ENCODE assay signal across 17 mouse cellular contexts in genomic region chr11:87254149-87254548, GRCm38 (mm10).
DNase-seq lines count a peak whose midpoint lies in the region; ATAC-seq and TF ChIP-seq lines count a peak whose summit lies in the region.
"Had no signal": no experiment of that assay in that cellular context is flagged by ENCODE, and none has a peak within 500 bp of the region (broad histone marks: within the 10 kb centered on the region; RNA-seq: fewer than 3 reads in every experiment).

No protein-coding gene starts in this region.

- in situ Hi-C loops in CH12.LX (cut with MboI; ENCODE audit: low pct_ligation_motif_present, low pct_unique_long_range_greater_than_20kb, low sequenced_read_pairs), result no loop called here

- H3K79me2 ChIP-seq in CH12.LX (replicated peaks; ENCODE audit: control insufficient read depth, extremely low read depth, insufficient read depth, poor library complexity, severe bottlenecking), result no peaks in the 10 kb centered on the region

- H3K27me3 ChIP-seq in lung, embryonic 14.5 days (ENCODE audit: insufficient read depth, low read length), result no peaks in the 10 kb centered on the region
- no peaks in the 10 kb centered on the region for H3K27me3 ChIP-seq in CH12.LX (replicated peaks)
- H3K27me3 ChIP-seq: embryonic facial prominence, embryonic 12.5 days; forebrain, embryonic 13.5 days; heart, embryonic 13.5 days; liver, embryonic 12.5 days had no signal

- TF ChIP-seq EP300 in CH12.LX (IDR thresholded peaks at IDR 0.05; ENCODE audit: low read length), result peak; percentile 92

- no peak overlapping the region for H3K9ac ChIP-seq in lung, embryonic 14.5 days
- H3K9ac ChIP-seq in CH12.LX (ENCODE audit: insufficient read depth, low read depth), result no peak overlapping the region
- H3K9ac ChIP-seq: embryonic facial prominence, embryonic 12.5 days; forebrain, embryonic 13.5 days; heart, embryonic 13.5 days; liver, embryonic 12.5 days had no signal

- no peaks in the 10 kb centered on the region for H3K36me3 ChIP-seq in lung, embryonic 14.5 days (ENCODE audit: insufficient read depth)
- peaks cover 0 to 2% of the 10 kb centered on the region in 2 experiments for H3K36me3 ChIP-seq in CH12.LX (replicated peaks in 1 of 2; ENCODE audit: control insufficient read depth in 1 of 2, insufficient read depth in 1 of 2, low read length in 1 of 2)
- H3K36me3 ChIP-seq: embryonic facial prominence, embryonic 12.5 days; heart, embryonic 13.5 days; liver, embryonic 12.5 days had no signal

- no peak for ATAC-seq in lung, embryonic 14.5 days (ENCODE audit: insufficient read depth)
- ATAC-seq in monocyte, adult 5-6 weeks (replicated peaks; ENCODE audit: insufficient number of reproducible peaks, low FRiP score, low TSS enrichment, poor library complexity, severe bottlenecking), result 0 out of 2 replicates have a peak, but pooled peaks have one; percentile 31
- ATAC-seq: forebrain, embryonic 13.5 days; inflammation-experienced regulatory T-cells, adult 6 months; liver, embryonic 12.5 days had no signal

- H3K4me1 ChIP-seq in lung, embryonic 14.5 days (ENCODE audit: insufficient read depth), result no peaks in the 10 kb centered on the region
- peaks cover 6 to 26% of the 10 kb centered on the region in 2 experiments for H3K4me1 ChIP-seq in CH12.LX (ENCODE audit: control insufficient read depth in 1 of 2, insufficient read depth in 2 of 2)
- H3K4me1 ChIP-seq: embryonic facial prominence, embryonic 12.5 days; forebrain, embryonic 13.5 days; liver, embryonic 12.5 days had no signal

- DNase-seq in lung, embryonic 14.5 days, result peak; percentile 70
- no peak for DNase-seq in lung, postnatal 14 days
- DNase-seq in CH12.LX (ENCODE audit: extremely low read depth), result peak; percentile 95
- DNase-seq in R1 (ENCODE audit: low read depth, low spot score), result peak; percentile 89
- no peak for DNase-seq in c-Kit-positive CD71-positive TER-119-positive erythroid progenitor cells, embryonic 14.5 days (ENCODE audit: low spot score)
- no peak for DNase-seq in layer of hippocampus, adult 9-10 months (ENCODE audit: low spot score)
- DNase-seq: adrenal gland, postnatal 25 days; cerebellum, adult 11 months; gastrocnemius, postnatal 25 days; thymus, postnatal 4 days had no signal

- 0 out of 2 replicates have a peak, but pooled peaks have one; percentile 16 for TF ChIP-seq POLR2A in CH12.LX (IDR thresholded peaks at IDR 0.05; ENCODE audit: low read depth, low read length)

- no peak overlapping the region for H3K4me3 ChIP-seq in lung, embryonic 14.5 days (ENCODE audit: low read depth, low read length)
- no peak overlapping the region for H3K4me3 ChIP-seq in CH12.LX (replicated peaks in 1 of 3; ENCODE audit: low read depth in 2 of 3, low read length in 2 of 3, poor library complexity in 1 of 3)
- H3K4me3 ChIP-seq: embryonic facial prominence, embryonic 12.5 days; forebrain, embryonic 13.5 days; heart, embryonic 13.5 days; liver, embryonic 12.5 days had no signal

- no peak for TF ChIP-seq RAD21 in CH12.LX (IDR thresholded peaks at IDR 0.05; ENCODE audit: low read depth, low read length)

- dilution Hi-C loops in CH12.LX (cut with MboI; ENCODE audit: extremely low pct_ligation_motif_present, extremely low pct_unique_long_range_greater_than_20kb, low sequenced_read_pairs), result no loop called here

- H3K9me3 ChIP-seq in lung, embryonic 14.5 days (ENCODE audit: low read depth, low read length), result no peaks in the 10 kb centered on the region
- no peaks in the 10 kb centered on the region for H3K9me3 ChIP-seq in CH12.LX (replicated peaks; ENCODE audit: low read length)
- H3K9me3 ChIP-seq: embryonic facial prominence, embryonic 12.5 days; forebrain, embryonic 13.5 days; G1E; heart, embryonic 13.5 days; liver, embryonic 12.5 days had no signal

- TF ChIP-seq CTCF in lung, embryonic 14.5 days (IDR thresholded peaks at IDR 0.05; ENCODE audit: low read depth), result no peak
- TF ChIP-seq CTCF in CH12.LX (conservative IDR thresholded peaks at IDR 0.05 in 1 of 2, IDR thresholded peaks at IDR 0.05 in 1 of 2; ENCODE audit: low read depth in 2 of 2, low read length in 2 of 2), result no peak

- H3K27ac ChIP-seq in lung, embryonic 14.5 days (ENCODE audit: low read depth), result no peak overlapping the region
- H3K27ac ChIP-seq in CH12.LX (ENCODE audit: insufficient read depth, low read depth), result no peak overlapping the region
- H3K27ac ChIP-seq: embryonic facial prominence, embryonic 12.5 days; forebrain, embryonic 13.5 days; heart, embryonic 13.5 days; liver, embryonic 12.5 days had no signal

- 43% methylated on average over 5 of the region's 5 CpGs for WGBS in lung, embryonic 14.5 days

- H3K4me2 ChIP-seq in lung, embryonic 14.5 days, result no peak overlapping the region
- H3K4me2 ChIP-seq in CH12.LX (ENCODE audit: insufficient read depth, low read depth, poor library complexity, severe bottlenecking), result peak overlapping the region; percentile 22; the same call in 1 of the 2 replicates
- H3K4me2 ChIP-seq: embryonic facial prominence, embryonic 12.5 days; forebrain, embryonic 13.5 days; heart, embryonic 13.5 days; liver, embryonic 12.5 days had no signal

TF ChIP-seq in CH12.LX, 34 proteins besides CTCF, POLR2A, EP300 and RAD21:
- TF ChIP-seq MAFK (IDR thresholded peaks at IDR 0.05; ENCODE audit: insufficient replicate concordance, low read length) (peak; percentile 59; the same call in 1 of the 2 replicates), MAX (IDR thresholded peaks at IDR 0.05; ENCODE audit: low read length) (peak; percentile 73), RCOR1 (conservative IDR thresholded peaks at IDR 0.05; ENCODE audit: low read depth, low read length) (peak; percentile 80), ZMIZ1 (IDR thresholded peaks at IDR 0.05; ENCODE audit: low read depth, low read length) (no peak), IRF4 (IDR thresholded peaks at IDR 0.05; ENCODE audit: low read depth, low read length) (peak; percentile 98), MXI1 (IDR thresholded peaks at IDR 0.05; ENCODE audit: low read depth, low read length) (peak; percentile 83; the same call in 1 of the 2 replicates), USF1 (IDR thresholded peaks at IDR 0.05; ENCODE audit: low read depth, low read length) (no peak), NRF1 (IDR thresholded peaks at IDR 0.05; ENCODE audit: low read depth, low read length) (0 out of 2 replicates have a peak, but pooled peaks have one; percentile 24), BHLHE40 (IDR thresholded peaks at IDR 0.05; ENCODE audit: low read depth, low read length) (peak; percentile 57), HCFC1 (IDR thresholded peaks at IDR 0.05; ENCODE audit: low read depth, low read length) (no peak; the same call in 1 of the 2 replicates), ETS1 (conservative IDR thresholded peaks at IDR 0.05; ENCODE audit: low read depth, low read length) (peak; percentile 75), MYC (IDR thresholded peaks at IDR 0.05; ENCODE audit: low read depth, low read length) (peak; percentile 67), JUN (IDR thresholded peaks at IDR 0.05; ENCODE audit: insufficient read depth, low read depth, low read length) (peak; percentile 38), CHD2 (IDR thresholded peaks at IDR 0.05; ENCODE audit: low read length) (peak; percentile 85), JUND (conservative IDR thresholded peaks at IDR 0.05; ENCODE audit: low read depth, low read length) (no peak; the same call in 1 of the 2 replicates), MEF2A (IDR thresholded peaks at IDR 0.05; ENCODE audit: borderline replicate concordance, low read depth, low read length) (peak; percentile 68), TCF12 (IDR thresholded peaks at IDR 0.05; ENCODE audit: low read depth, low read length) (peak; percentile 91), SIN3A (IDR thresholded peaks at IDR 0.05; ENCODE audit: low read length) (peak; percentile 95)

Comparison
In these comparisons a context has a peak if more than half of its experiments do, and no peak if none do; other contexts are left out.
1. DNase-seq: peak in lung, embryonic 14.5 days (single experiment), CH12.LX (single experiment) and R1 (single experiment); none in lung, postnatal 14 days (single experiment), c-Kit-positive CD71-positive TER-119-positive erythroid progenitor cells, embryonic 14.5 days (single experiment) and layer of hippocampus, adult 9-10 months (single experiment).